Mouse (Mus musculus): ENCODE data around the gene Ddx31. TPM values are rescaled to one million over a fixed set of nuclear protein-coding genes. Genes with fewer than 3 reads are reported as not detected.

Gene Ddx31
- polyA plus RNA-seq, 1 experiment: 27.0 TPM

- peak overlapping the region; percentile 43 for H3K4me3 ChIP-seq (ENCODE audit: low read depth, low read length)
- peaks cover 9% of the 10 kb centered on the region; the same call in 1 of the 2 replicates for H3K27me3 ChIP-seq (ENCODE audit: control insufficient read depth, insufficient read depth, low read length, poor library complexity, severe bottlenecking)
- peaks cover 2% of the 10 kb centered on the region; the same call in 1 of the 2 replicates for H3K36me3 ChIP-seq (ENCODE audit: control insufficient read depth, insufficient read depth, low read length, poor library complexity, severe bottlenecking)
- no peaks in the 10 kb centered on the region for H3K9me3 ChIP-seq (replicated peaks; ENCODE audit: control insufficient read depth, insufficient read depth, low read length, poor library complexity, severe bottlenecking)
- H3K4me1 ChIP-seq (ENCODE audit: control insufficient read depth, insufficient read depth, low read length): peaks cover 3% of the 10 kb centered on the region
- peak overlapping the region; percentile 17 for H3K9ac ChIP-seq (ENCODE audit: low read depth, poor library complexity, severe bottlenecking)
- no peak overlapping the region for H3K27ac ChIP-seq (ENCODE audit: insufficient read depth, low read length)
- TF ChIP-seq POLR2A (IDR thresholded peaks at IDR 0.05; ENCODE audit: insufficient read depth, low read length) (no peak), EP300 (IDR thresholded peaks at IDR 0.05; ENCODE audit: insufficient read depth, low read depth, low read length) (0 out of 2 replicates have a peak, but pooled peaks have one; percentile 2), CTCF (IDR thresholded peaks at IDR 0.05; ENCODE audit: low read depth, low read length) (no peak)
These were observed 68.4 kb downstream of the Ddx31 start for GRCm38 (mm10) chr2:28908389-28909153.

DNA sequence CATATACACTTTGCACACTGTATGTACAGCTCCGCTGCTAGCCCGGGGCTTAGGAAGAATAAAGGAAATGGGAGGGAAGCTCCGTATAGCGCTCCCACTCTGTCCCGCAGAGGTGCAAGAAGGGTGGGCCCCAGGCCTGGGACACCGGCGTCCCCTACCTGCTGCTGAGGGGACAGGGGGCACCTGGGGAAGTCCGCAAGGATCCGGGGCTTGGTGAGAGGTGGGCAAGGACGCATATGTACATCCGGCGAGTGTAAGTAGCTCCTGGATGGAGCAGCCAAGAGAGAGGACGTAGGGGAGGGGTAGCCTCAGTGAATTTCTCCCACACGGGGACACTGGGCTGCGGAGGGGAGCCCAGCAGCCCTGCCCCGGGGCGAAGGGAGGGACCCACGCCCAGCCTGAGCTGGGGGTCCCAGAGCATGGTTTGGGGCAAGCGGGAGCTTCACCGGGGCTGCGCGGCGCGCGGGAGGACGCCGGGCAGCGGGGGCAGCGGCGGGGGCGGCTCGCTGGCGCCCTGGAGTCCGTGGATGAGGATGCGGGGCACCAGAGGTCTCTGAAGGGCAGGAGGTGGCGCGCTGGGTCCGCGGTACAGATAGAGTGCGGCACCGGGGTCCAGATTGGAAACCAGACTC is 69.1 kb downstream of the Ddx31 start:
- H3K4me1 ChIP-seq (ENCODE audit: control insufficient read depth, insufficient read depth, low read length): peaks cover 3% of the 10 kb centered on the region
- peaks cover 9% of the 10 kb centered on the region; the same call in 1 of the 2 replicates for H3K27me3 ChIP-seq (ENCODE audit: control insufficient read depth, insufficient read depth, low read length, poor library complexity, severe bottlenecking)
- H3K9ac ChIP-seq (ENCODE audit: low read depth, poor library complexity, severe bottlenecking): peak overlapping the region; percentile 38
- peak overlapping the region; percentile 43 for H3K4me3 ChIP-seq (ENCODE audit: low read depth, low read length)
- TF ChIP-seq POLR2A (IDR thresholded peaks at IDR 0.05; ENCODE audit: insufficient read depth, low read length) (no peak), CTCF (IDR thresholded peaks at IDR 0.05; ENCODE audit: low read depth, low read length) (no peak), EP300 (IDR thresholded peaks at IDR 0.05; ENCODE audit: insufficient read depth, low read depth, low read length) (no peak)
- no peak overlapping the region for H3K27ac ChIP-seq (ENCODE audit: insufficient read depth, low read length)
- H3K36me3 ChIP-seq (ENCODE audit: control insufficient read depth, insufficient read depth, low read length, poor library complexity, severe bottlenecking): peaks cover 2% of the 10 kb centered on the region; the same call in 1 of the 2 replicates
- no peaks in the 10 kb centered on the region for H3K9me3 ChIP-seq (replicated peaks; ENCODE audit: control insufficient read depth, insufficient read depth, low read length, poor library complexity, severe bottlenecking)

GRCm38 (mm10) chr2:28909818-28910710 is 69.9 kb downstream of the Ddx31 start:
- Histone ChIP-seq H3K4me1 (ENCODE audit: control insufficient read depth, insufficient read depth, low read length) (peaks cover 3% of the 10 kb centered on the region), H3K9ac (ENCODE audit: low read depth, poor library complexity, severe bottlenecking) (peak overlapping the region; percentile 38), H3K27me3 (ENCODE audit: control insufficient read depth, insufficient read depth, low read length, poor library complexity, severe bottlenecking) (peaks cover 9% of the 10 kb centered on the region; the same call in 1 of the 2 replicates), H3K27ac (ENCODE audit: insufficient read depth, low read length) (no peak overlapping the region), H3K4me3 (ENCODE audit: low read depth, low read length) (peak overlapping the region; percentile 43; the same call in 1 of the 2 replicates), H3K36me3 (ENCODE audit: control insufficient read depth, insufficient read depth, low read length, poor library complexity, severe bottlenecking) (no peaks in the 10 kb centered on the region; the same call in 1 of the 2 replicates), H3K9me3 (replicated peaks; ENCODE audit: control insufficient read depth, insufficient read depth, low read length, poor library complexity, severe bottlenecking) (no peaks in the 10 kb centered on the region)
- TF ChIP-seq CTCF (IDR thresholded peaks at IDR 0.05; ENCODE audit: low read depth, low read length): no peak
- TF ChIP-seq POLR2A (IDR thresholded peaks at IDR 0.05; ENCODE audit: insufficient read depth, low read length): no peak
- TF ChIP-seq EP300 (IDR thresholded peaks at IDR 0.05; ENCODE audit: insufficient read depth, low read depth, low read length): no peak

DNA sequence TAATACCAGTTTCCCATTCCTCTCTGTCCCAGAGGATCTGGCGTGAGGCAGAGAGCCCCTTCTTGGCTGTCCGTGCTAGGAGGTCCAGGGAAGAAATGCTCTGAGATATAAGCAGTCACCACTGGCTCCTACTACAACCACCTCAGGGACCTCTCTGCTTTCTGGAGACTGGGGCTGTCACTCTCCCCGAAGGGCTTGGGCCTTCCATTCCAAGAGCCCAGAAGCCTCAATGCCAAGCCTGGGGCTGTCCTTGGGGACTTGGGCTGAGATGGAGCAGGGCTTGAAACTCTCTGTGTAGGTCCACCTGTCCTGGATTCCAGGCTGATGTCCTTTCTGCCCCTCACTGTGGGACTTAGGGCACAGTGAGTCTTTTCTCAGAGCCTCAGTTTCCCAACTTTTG is 70.7 kb downstream of the Ddx31 start:
- Histone ChIP-seq H3K27ac (ENCODE audit: insufficient read depth, low read length) (no peak overlapping the region), H3K27me3 (ENCODE audit: control insufficient read depth, insufficient read depth, low read length, poor library complexity, severe bottlenecking) (peaks cover 11% of the 10 kb centered on the region; the same call in 1 of the 2 replicates), H3K9ac (ENCODE audit: low read depth, poor library complexity, severe bottlenecking) (no peak overlapping the region), H3K4me3 (ENCODE audit: low read depth, low read length) (no peak overlapping the region), H3K9me3 (replicated peaks; ENCODE audit: control insufficient read depth, insufficient read depth, low read length, poor library complexity, severe bottlenecking) (no peaks in the 10 kb centered on the region), H3K36me3 (ENCODE audit: control insufficient read depth, insufficient read depth, low read length, poor library complexity, severe bottlenecking) (no peaks in the 10 kb centered on the region), H3K4me1 (ENCODE audit: control insufficient read depth, insufficient read depth, low read length) (peaks cover 3% of the 10 kb centered on the region)
- TF ChIP-seq POLR2A (IDR thresholded peaks at IDR 0.05; ENCODE audit: insufficient read depth, low read length) (no peak), CTCF (IDR thresholded peaks at IDR 0.05; ENCODE audit: low read depth, low read length) (no peak), EP300 (IDR thresholded peaks at IDR 0.05; ENCODE audit: insufficient read depth, low read depth, low read length) (no peak)

DNA sequence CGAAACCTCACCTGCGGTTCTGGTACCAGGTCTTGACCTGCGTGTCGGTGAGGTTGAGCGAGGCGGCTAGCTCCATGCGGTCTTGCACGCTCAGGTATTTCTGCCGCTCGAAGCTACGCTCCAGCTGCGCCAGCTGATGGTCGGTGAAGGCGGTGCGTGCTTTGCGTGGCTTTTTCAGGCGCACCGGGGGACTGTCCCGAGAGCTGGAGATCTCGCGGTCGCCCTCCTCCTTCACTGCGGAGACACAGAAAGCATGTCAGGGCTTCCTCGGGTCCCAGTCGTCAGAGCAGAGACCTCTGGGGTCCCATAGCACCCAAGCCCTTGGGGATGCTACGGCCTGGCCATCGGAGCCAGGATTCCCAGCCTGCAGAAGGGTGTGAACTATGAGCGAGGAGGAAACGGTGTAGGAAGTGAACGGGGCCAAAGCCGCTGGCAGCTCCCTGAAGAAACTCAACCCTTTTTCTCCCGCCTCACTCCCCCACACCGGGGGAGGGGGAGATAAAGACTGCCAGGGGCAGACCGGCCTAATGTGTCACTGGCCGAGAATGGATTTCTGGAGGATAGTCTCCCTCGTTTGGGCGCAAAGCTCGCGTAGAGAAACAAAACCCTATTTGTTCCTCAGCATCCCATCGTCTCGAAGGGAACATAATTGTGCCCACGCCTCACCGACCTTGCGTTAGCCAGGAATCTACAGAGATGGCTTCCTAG is 71.3 kb downstream of the Ddx31 start:
- TF ChIP-seq POLR2A (IDR thresholded peaks at IDR 0.05; ENCODE audit: insufficient read depth, low read length) (no peak), CTCF (IDR thresholded peaks at IDR 0.05; ENCODE audit: low read depth, low read length) (no peak), EP300 (IDR thresholded peaks at IDR 0.05; ENCODE audit: insufficient read depth, low read depth, low read length) (no peak)
- Histone ChIP-seq H3K36me3 (ENCODE audit: control insufficient read depth, insufficient read depth, low read length, poor library complexity, severe bottlenecking) (no peaks in the 10 kb centered on the region), H3K9ac (ENCODE audit: low read depth, poor library complexity, severe bottlenecking) (no peak overlapping the region), H3K4me1 (ENCODE audit: control insufficient read depth, insufficient read depth, low read length) (peaks cover 3% of the 10 kb centered on the region), H3K27ac (ENCODE audit: insufficient read depth, low read length) (no peak overlapping the region), H3K9me3 (replicated peaks; ENCODE audit: control insufficient read depth, insufficient read depth, low read length, poor library complexity, severe bottlenecking) (no peaks in the 10 kb centered on the region), H3K4me3 (ENCODE audit: low read depth, low read length) (peak overlapping the region; percentile 8), H3K27me3 (ENCODE audit: control insufficient read depth, insufficient read depth, low read length, poor library complexity, severe bottlenecking) (peaks cover 11% of the 10 kb centered on the region; the same call in 1 of the 2 replicates)

All from ES-Bruce4 (cell line).